Mouse (Mus musculus) right cerebral cortex, postnatal 4 days (tissue): ENCODE measurements around the gene Ush2a.
A peak's percentile ranks its signal among the peaks of the same experiment; 100 is the strongest.

ENCODE experiments used
- DNase-seq: peaks from one replicate; pipeline ENCODE4 v3.0.0-alpha.2; 2022

Gene Ush2a

GRCm38 (mm10) chr1:188261903-188262682, at the start of gene Ush2a:
Gene Ush2a, plus strand, starts transcription at chr1:188262023.
- no peak for DNase-seq

GRCm38 (mm10) chr1:188214885-188215611, 46.8 kb upstream of the Ush2a start:
- no peak for DNase-seq

GRCm38 (mm10) chr1:188221226-188221792, 40.5 kb upstream of the Ush2a start:
- no peak for DNase-seq

GRCm38 (mm10) chr1:188233036-188233724, 28.6 kb upstream of the Ush2a start:
- DNase-seq: no peak

GRCm38 (mm10) chr1:188238636-188239035, 23.2 kb upstream of the Ush2a start:
- no peak for DNase-seq

- no peak for DNase-seq
Measured at GRCm38 (mm10) chr1:188241766-188242165, 20.1 kb upstream of the Ush2a start.

- DNase-seq: no peak
Measured at GRCm38 (mm10) chr1:188257500-188257899, 4.3 kb upstream of the Ush2a start.

- no peak for DNase-seq
Measured at GRCm38 (mm10) chr1:188260259-188261107, 1.3 kb upstream of the Ush2a start.

GRCm38 (mm10) chr1:188267127-188267722, 5.4 kb downstream of the Ush2a start:
- no peak for DNase-seq

- DNase-seq: no peak
Measured at GRCm38 (mm10) chr1:188269071-188269470, 7.2 kb downstream of the Ush2a start.

- DNase-seq: no peak
Measured at GRCm38 (mm10) chr1:188313303-188313702, 51.5 kb downstream of the Ush2a start.

- DNase-seq: no peak
Measured at GRCm38 (mm10) chr1:188316574-188316973, 54.8 kb downstream of the Ush2a start.

GRCm38 (mm10) chr1:188320204-188320603, 58.4 kb downstream of the Ush2a start:
- no peak for DNase-seq

GRCm38 (mm10) chr1:188321534-188321933, 59.7 kb downstream of the Ush2a start:
- DNase-seq: no peak

- no peak for DNase-seq
Measured at GRCm38 (mm10) chr1:188330406-188330805, 68.6 kb downstream of the Ush2a start.

- no peak for DNase-seq
Measured at GRCm38 (mm10) chr1:188333936-188334335, 72.1 kb downstream of the Ush2a start.

GRCm38 (mm10) chr1:188347762-188348161, 85.9 kb downstream of the Ush2a start:
- DNase-seq: no peak

- DNase-seq: no peak
Measured at GRCm38 (mm10) chr1:188354726-188355125, 92.9 kb downstream of the Ush2a start.

GRCm38 (mm10) chr1:188363548-188363947, 101.7 kb downstream of the Ush2a start:
- DNase-seq: peak; percentile 14

GRCm38 (mm10) chr1:188385180-188385579, 123.4 kb downstream of the Ush2a start:
- no peak for DNase-seq

- DNase-seq: no peak
Measured at GRCm38 (mm10) chr1:188385733-188386261, 124.0 kb downstream of the Ush2a start.

- DNase-seq: no peak
Measured at GRCm38 (mm10) chr1:188387321-188387720, 125.5 kb downstream of the Ush2a start.
